Mouse (Mus musculus) cerebellum, adult 11-12 months (tissue): ENCODE data around the gene Tbc1d2b.

ENCODE experiments used
- DNase-seq: peaks from one replicate; pipeline ENCODE4 v3.0.0; 2022

Gene Tbc1d2b

DNA sequence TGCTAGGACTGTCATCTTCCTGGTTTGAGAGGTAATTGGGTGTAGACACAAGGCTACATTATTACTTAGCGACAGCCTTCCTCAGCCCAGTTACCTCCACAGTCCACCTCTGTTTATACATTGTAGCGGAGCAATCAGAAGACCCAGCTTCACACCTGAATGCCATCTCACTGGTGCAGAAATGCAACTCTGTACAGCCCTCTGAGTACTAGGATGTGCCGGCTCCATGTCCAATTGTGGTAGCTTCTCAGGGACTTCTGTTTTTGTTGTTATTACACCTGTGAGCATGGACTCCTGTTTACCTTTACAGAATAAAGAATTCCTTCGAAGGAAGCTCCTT, 7.3 kb downstream of the Tbc1d2b start:
- DNase-seq = no peak

DNA sequence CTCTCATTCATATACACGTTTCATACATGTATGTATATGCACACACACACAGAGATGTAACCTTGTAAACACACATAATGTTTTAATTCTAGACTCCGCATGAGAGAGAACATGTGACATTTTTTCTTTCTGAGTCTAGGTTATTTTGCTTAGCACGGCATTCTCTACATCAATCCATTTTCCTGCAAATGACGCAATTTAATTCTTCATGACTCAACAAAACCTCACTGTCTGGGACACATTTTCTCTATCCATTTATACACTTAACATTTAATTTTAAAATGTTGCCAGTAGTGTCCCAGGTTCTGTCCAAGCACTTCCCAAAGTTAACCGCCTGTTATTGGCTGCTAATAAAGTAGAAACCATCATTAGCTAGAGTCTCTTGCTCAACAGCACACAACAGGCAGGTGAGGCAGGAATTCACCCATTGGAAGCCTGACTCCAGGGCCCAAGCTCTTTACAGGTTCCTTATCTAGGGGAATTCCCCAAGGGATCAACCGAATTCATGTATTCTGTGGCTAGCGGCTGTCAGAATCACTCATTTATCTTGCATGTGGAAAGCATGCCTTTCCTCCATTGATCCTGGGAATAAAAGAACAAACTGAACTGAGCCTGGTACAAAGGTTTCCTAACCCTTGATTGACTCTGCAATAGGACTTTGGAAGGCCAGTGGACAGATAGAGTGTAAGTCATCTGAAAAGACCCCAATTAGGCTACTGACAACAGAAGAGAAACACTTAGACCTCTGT, 7.8 kb downstream of the Tbc1d2b start:
- no peak for DNase-seq

DNA sequence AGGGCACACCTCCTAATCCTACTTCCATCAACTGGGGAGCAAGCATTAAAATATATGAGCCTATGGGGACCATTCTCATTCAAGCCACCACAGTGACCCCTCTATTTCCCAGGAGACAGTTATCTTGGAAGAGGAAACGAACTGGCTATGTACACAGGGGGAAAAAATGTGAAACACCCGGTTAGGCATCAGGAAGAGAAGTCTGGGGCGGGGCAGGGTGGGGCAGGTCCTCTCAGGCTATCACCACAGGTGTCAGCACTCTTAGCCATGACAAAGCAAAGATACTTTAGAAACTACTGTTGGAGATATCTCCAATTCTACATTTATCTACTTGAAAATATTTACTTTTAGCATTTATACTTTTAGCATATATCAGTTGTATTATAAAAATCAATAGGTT, 8.5 kb downstream of the Tbc1d2b start:
- no peak for DNase-seq

DNA sequence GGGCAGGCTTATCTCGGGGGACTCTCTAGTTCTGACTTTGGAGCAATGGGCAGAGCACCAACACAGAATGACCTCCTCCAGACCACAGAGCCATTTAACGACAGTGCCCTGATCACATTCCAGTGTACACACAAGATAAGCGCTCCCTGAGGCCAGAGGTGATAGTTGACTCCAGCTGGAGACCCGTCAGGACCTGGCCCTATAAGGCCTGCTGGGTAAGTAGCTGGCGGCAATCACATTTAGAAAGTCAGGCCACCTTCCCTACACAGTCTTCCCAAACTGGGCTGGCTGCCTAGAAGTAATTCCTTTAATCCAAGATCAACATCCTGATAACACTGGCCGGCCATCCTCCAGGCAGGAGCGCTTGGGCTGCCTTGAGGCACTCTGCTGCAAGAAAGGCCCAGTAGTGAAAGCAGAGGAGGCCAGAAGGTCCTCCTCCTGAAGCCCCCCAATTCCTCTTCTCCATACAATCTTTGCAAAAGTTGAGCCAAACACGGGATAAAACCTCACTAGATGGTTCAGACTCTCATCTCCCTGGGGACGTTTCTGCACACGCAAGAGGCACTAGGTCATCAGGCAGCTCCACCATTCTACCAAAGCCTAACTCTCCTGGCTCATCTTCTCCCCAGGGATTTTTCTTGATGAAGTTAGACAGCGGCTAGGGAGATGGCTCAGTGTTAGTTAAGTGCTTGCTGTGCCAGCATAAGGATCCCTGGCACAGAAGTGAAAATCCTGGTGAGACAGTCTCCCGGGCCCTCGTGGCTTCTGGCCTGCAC, 9.8 kb downstream of the Tbc1d2b start:
- no peak for DNase-seq

- no peak for DNase-seq
Measured at GRCm38 (mm10) chr9:90260079-90260478, 10.5 kb downstream of the Tbc1d2b start.

- DNase-seq = no peak
Measured at GRCm38 (mm10) chr9:90259400-90259950, 11.1 kb downstream of the Tbc1d2b start.

GRCm38 (mm10) chr9:90257754-90258531, 12.7 kb downstream of the Tbc1d2b start:
- DNase-seq = no peak

- no peak for DNase-seq
Measured at GRCm38 (mm10) chr9:90257220-90257619, 13.4 kb downstream of the Tbc1d2b start.

- no peak for DNase-seq
Measured at GRCm38 (mm10) chr9:90255844-90256405, 14.7 kb downstream of the Tbc1d2b start.

GRCm38 (mm10) chr9:90253181-90253580, 17.4 kb downstream of the Tbc1d2b start:
- no peak for DNase-seq

GRCm38 (mm10) chr9:90250964-90251750, 19.4 kb downstream of the Tbc1d2b start:
- DNase-seq = no peak

- DNase-seq = no peak
Measured at GRCm38 (mm10) chr9:90250141-90250775, 20.3 kb downstream of the Tbc1d2b start.

DNA sequence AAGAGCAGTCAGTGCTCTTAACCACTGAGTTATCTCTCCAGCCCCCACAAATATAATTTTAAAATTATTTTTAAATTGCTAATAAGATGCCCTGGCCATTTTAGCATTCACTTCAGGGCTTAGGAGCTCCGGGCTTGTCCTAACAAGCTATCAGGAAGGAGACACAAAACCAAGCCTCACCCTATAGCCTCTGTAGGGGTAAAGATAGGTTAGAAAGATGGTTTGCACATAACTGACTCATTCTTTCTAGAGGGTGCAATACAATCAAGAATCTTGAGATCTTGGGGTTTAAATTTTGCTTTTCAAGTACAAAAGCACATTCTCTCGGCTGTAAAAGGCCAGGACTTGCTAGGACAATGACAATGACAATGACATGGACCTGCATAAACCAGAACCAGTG, 21.6 kb downstream of the Tbc1d2b start:
- DNase-seq = no peak

DNA sequence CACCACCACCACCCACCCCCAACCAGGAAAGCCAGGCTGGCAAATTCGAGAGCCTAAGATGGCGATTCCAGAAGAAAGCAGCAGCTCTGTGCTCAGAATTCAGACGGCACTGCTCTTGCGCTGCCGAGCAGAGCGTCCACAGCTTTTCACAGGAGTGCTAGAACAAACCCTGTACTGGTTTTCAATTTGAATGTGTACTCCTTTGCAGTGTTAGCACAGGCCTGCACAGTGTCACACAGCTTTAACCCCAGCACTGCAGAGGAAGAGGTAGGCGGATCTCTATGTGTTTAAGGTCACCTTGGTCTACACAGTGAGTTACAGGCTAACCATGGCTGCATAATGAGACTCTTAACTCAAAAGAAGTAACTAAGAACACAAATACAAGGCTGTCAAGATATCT, 22.3 kb downstream of the Tbc1d2b start:
- DNase-seq = no peak

DNA sequence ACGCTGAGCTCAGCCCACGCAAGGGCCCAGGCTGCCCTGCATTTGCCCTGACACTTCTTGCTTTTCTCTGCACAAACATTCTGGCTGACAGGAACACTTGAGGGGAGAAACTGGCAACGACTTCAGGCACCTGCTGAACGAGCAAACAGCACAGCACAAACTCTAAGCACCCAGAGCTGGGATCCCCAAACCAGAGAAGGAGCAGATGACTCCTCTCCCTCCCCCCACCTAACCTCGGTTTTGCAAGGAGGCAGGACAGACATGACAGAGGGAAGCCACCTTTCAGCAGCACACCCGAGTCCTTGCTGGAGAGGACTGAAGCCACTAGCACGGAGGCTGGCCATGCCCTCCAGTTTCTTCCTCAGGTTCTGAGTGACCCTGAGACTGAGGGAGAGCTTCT, 23.3 kb downstream of the Tbc1d2b start:
- DNase-seq = no peak

DNA sequence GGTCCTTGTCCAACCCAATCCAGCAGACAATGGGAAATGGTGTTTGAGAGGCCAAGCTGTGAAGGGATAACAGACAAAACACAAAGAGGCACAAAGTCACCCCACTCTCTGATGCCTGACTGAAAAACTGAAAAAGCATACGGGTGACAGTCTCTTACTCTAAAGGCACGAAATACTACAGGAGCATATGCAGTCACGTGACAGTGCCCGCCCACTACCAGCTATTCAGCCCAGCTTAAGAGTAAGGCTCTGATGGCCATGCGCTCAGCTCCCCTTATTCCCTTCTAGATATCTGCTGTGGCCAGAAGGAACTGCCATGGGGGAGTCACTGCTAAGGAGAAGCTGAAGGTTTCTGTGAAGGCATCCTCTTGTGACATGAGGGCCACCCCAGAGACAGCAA, 24.8 kb downstream of the Tbc1d2b start:
- DNase-seq = no peak

GRCm38 (mm10) chr9:90245206-90245605, 25.4 kb downstream of the Tbc1d2b start:
- DNase-seq = no peak

DNA sequence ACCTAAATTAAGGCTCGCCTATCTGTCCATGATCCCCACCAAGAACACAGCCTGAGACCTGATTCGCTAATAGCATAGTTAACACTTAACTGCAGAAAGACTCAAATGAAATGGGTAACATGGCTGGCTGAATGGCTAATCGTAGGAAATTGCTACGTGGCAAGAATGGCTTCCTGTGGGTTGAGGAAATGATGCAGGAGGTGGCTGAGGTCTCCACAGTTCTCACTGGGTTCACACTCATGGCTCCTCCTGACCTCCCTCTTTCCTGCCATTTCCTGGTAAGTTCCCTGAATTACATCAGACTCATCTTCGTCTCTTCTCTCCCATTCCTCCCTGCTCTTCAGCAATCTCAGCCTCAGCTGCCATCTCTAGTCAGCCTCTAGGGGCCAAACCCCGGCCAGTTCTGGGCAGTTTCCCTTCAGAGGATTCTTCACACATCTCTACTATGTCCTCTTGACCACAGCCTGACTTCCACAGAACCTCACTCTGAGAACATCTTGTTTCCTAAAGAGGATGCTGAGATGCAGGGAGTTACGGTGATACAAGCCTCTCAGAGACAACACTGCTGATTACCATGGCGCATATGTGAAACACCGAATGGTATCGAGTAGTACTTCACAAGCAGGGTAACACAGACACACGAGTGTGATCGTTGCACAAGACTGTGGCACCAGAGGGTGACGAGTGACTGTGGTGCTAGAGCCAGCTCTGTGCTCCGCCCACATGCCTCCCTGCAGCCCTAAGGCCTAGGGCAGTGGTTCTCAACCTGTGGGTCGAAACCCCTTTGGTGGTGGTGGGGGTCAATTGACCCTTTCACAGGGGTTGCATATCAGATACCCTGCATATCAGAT, 26.1 kb downstream of the Tbc1d2b start:
- no peak for DNase-seq

- no peak for DNase-seq
Measured at GRCm38 (mm10) chr9:90242855-90243254, 27.7 kb downstream of the Tbc1d2b start.

DNA sequence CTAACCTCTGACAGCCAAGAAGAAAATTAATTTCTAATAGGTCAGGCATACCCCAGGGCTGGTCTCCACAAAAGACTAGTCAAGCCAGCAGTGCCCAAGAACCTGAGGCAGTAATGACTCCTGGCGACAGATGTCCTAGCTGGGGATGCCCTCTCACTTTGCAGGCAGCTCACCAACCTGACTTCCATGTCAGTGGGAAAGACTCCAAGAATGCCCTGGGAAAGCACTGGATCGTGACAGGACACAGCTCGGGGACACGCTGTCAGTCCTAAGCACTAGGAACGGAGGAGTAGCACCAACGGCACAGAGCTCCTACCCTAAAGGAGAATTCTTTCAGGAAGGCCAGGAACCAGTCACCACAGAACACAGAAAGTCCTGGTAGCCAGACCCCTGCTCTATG, 28.3 kb downstream of the Tbc1d2b start:
- DNase-seq = peak; percentile 25

DNA sequence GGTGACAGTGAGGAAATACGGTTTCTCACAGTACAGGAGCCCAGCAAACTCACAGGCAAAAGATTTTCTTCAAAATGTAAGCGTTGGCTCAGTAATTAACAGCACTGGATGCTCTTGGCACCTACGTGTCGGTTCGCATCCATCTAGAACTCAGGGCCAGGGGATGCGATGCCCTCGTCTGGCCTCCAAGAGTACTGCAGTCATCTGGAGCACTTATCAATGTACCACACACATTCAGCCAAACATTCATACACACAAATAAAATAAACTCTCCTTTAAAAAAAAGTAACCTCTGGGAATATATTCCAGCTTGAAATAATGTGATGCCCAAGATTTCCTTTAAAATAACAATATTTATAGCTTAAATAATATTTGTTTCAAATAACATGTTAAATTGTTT, 29.0 kb downstream of the Tbc1d2b start:
- no peak for DNase-seq
